Mouse (Mus musculus) left cerebral cortex, postnatal 10 days (tissue): ENCODE results near the gene Lrrc20. TPM values are rescaled to one million over a fixed set of nuclear protein-coding genes. Genes with fewer than 3 reads are reported as not detected.

Source experiments
- DNase-seq, 2 experiments: peaks; one replicate each; pipeline ENCODE4 v3.0.0; 2021 to 2022; ENCODE audit warnings: low spot score in 2 of 2, mixed read lengths in 1 of 2; ENCODE audit errors: extremely low spot score in 1 of 2
- intact Hi-C: fragments of 180-260 bp; cut with DNase I; formaldehyde crosslinking; loops from one replicate; pipeline ENCODE4 v1.15.1; 2025
- total RNA-seq, 2 experiments: library from RNA; stranded (reverse); gene quantifications; 2 replicates each; pipeline ENCODE4 v1.2.3; 2021

Gene Lrrc20
- total RNA-seq, 2 experiments from 2014 or later = 13.2 to 15.0 TPM

DNA sequence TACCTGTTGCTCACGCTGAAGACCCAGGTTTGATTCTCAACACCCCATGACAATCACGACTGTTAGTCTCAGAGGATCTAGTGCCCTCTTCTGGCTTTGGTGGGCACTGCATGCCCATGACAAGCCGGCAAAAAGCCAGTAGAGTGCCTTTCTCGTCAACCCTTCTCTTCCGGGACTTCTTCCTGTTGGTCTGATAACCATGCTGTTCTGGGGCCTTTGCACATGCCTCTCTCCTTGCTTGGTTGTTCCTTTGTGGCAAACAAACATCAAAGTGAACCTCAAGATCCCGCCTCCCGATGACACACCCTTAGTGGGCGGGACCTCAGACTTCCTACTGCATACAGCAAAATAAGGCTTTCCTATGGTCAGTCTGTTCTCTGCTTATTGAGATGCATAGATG, 9.4 kb upstream of the Lrrc20 start:
- DNase-seq = no peak
- intact Hi-C loops = no loop called here

GRCm38 (mm10) chr10:61466873-61467272, 8.7 kb upstream of the Lrrc20 start:
- intact Hi-C loops = no loop called here
- DNase-seq = no peak

GRCm38 (mm10) chr10:61468900-61469299, 6.7 kb upstream of the Lrrc20 start:
- intact Hi-C loops = no loop called here
- DNase-seq = no peak

DNA sequence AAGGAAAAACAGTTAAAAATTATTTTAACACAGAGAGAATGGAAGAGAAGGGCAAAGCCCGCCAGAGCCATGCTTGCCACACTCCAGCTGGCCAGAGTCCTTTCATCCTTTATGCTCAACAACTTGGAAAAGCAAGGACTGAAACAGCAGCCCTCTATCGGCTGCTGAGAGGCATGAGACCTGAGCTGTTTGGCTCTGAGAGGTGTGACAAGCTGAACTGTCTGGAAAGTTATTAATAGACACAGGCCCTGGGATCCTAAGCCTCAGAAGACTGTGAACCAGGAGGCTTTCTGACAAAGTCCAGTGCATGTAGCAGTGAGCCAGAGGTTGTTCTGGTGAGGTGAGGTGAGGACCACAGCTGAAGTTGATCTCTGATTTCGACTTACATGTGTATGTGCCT, 2.0 kb upstream of the Lrrc20 start:
- no peak for DNase-seq
- intact Hi-C loops = no loop called here

GRCm38 (mm10) chr10:61474344-61474743, 1.3 kb upstream of the Lrrc20 start:
- intact Hi-C loops = no loop called here
- DNase-seq = no peak

GRCm38 (mm10) chr10:61476440-61477165, 1.0 kb downstream of the Lrrc20 start:
- no peak for DNase-seq
- intact Hi-C loops = no loop called here

DNA sequence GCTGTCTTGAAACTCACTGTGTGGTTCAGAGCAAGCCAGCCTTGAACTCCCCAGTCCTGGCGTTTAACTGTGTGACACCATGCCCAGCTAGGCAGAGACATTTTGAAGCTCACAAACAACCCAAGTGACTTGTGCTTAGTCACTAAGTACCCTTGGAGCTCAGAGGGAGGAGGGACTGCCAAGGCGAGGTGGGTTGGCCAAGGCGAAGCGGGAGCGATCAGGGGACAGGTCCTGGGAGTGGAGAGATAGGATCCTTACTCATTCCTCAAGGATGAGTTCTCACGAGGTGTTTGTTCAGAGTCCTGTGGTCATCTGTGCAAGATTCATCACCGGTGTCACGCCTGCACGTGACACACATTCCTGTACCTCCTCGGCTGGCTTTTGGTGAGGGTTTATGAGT, 3.9 kb downstream of the Lrrc20 start:
- intact Hi-C loops = no loop called here
- no peak for DNase-seq

DNA sequence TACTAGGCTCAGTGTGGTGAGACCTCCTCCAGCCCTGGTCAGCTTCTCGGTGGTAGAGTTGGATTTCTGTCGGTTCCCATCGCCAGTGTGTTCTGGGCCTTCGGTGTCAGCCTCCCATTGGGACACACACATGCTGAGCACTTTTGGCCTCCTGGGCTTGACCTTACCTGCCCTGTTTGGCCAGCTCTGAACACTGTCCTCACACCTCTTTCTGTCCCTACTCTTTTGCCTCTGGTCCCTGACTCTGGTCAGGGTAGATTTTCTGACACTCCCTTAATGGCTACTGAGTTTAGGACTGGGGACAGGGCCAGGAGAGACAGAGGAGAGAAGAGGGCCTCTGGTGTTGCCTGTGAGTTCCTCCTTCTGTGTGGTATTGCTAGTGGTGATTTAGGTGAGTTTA, 4.3 kb downstream of the Lrrc20 start:
- intact Hi-C loops = no loop called here

DNA sequence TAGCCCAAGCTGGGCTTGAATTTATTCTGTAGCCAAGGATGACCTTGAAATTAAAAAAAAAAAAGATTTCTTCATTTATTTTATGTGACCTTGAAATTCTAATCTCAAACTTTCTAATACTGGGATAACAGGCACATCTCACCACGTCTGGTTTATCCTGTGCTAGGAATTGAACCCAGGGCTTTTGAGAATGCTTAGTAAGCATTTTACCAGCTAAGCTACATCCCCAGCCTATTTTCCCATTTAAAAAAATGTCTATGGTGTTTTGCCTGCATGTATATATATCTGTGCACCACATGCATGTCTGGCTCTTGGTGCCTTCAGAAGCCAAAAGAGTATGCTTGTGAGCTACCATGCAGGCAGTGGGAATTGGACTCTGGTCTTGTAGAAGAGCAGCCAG, 4.9 kb downstream of the Lrrc20 start:
- intact Hi-C loops = no loop called here
- no peak for DNase-seq

More for the DNA sequence above, 4.3 kb downstream of the Lrrc20 start:
- DNase-seq = no peak

DNA sequence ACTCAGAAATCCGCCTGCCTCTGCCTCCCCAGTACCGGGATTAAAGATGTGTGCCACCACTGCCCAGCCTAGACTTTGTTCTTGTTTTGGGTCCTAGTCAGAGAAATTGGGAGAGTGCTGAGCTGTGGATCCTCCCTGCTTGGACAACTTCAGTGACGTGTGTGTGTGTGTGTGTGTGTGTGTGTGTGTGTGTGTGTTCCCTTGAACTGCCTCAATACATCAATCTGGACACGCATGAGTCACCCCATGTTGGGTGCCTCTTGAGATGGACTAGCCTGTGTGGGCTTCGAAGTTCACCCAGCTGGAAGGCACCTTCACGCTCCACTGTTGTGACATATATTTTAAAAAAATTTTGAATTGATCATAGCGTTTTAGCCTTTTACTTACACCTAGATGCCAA, 7.2 kb downstream of the Lrrc20 start:
- no peak for DNase-seq
- intact Hi-C loops = no loop called here

DNA sequence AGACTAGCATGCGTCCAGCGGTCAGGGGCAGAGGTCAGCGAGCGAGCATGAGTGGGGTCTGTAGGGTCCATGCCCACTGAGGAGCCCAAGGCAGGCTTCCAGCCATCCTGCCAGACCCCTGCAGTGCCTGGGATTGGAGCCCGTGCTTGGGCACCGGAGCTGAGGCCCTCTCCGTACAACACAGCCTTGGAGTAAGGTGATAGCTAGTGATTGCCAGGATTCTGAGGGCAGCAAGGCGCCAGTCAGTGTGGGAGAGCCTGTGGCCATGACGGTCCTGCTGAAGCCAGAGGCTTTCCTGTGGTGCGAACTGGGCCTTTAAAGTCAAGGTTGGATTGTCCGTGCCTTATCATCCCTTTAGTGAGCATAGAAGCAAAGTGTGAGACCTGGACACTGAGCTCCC, 9.2 kb downstream of the Lrrc20 start:
- intact Hi-C loops = no loop called here
- DNase-seq = no peak

DNA sequence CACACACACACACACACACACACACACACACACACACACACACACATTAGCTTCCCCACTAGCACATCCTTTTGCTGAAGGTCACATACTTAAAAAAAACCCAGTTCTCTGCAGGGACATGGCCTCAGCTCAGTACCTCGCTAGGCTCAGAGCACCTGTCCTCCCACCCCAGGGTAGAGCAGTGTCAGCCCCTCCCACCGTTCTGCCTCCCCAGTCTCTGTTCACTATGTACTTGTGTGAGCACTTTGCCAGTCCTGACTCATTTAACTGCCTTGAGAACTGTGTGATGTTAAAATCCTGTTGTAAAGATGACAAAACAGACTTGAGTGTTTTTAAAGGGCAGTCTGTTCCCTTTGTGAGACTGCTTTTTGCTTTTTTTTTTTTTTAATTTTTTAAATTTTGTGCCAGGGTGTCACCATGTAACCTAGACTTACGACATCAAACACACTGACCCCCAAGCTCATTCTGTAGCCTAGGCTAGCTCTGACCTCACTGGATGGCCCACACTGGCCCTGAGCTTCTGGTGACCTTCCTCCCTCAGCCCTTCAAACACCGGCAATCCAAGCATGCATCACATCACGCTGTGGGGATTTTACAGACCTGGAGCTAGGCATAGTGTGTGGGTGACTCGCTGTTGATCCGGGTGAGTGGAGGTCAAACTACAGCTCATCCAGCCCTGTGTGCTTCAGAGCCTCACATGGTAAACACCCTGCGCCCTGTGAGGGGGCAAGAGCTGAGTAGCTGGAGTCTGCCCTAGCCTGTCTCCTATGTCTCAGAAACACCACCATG, 11.1 kb downstream of the Lrrc20 start:
- intact Hi-C loops = no loop called here
- no peak for DNase-seq

- no peak for DNase-seq
- intact Hi-C loops = no loop called here
Measured at GRCm38 (mm10) chr10:61488522-61489110, 13.0 kb downstream of the Lrrc20 start.

DNA sequence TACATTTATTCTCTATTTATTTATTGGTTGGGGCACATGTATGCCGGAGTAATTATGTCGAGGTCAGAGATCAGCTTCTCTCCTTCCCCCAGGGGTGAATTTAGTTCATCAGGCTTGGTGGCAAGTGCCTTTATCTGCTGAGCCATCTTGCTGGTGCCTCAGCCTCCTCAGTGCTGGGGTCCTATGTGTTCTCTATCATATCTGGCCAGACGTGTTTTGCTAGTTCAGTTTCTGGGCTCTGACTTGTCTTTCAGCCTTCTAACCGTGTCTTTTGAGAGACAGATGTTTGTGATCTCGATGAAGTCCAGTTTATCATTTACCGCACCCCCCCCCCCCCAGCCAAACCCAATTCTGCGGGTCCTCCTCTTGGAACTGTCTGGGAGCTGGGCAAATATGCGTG, 16.0 kb downstream of the Lrrc20 start:
- intact Hi-C loops = no loop called here
- no peak for DNase-seq

GRCm38 (mm10) chr10:61492040-61492439, 16.4 kb downstream of the Lrrc20 start:
- intact Hi-C loops = loop anchor here (2.0 kb wide), 1 partner anchor 111 kb away; no protein-coding TSS in a partner anchor
- peak; percentile 48 to 86 for DNase-seq

DNA sequence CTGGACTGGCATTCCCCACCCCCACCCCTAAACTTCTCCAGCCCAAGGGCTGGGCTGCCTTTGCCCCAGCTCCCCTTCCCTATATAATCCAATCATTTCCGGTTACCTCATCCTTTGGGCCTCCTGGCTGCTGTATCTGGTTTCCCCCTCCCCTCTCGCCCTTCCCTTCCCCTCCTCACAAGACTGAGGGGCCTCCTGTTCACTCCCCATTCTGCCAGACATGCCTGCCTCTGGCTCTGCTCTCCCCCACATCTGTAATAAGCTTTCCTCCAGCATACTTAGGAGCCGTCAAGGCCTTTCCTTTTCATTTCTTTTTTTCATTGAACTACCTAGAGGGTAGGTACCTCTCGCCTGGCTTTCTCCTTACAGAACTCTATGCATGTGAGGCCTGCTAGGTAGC, 19.9 kb downstream of the Lrrc20 start:
- no peak for DNase-seq
- intact Hi-C loops = loop anchor here (5.0 kb wide), 1 partner anchor 162 kb away; no protein-coding TSS in a partner anchor

DNA sequence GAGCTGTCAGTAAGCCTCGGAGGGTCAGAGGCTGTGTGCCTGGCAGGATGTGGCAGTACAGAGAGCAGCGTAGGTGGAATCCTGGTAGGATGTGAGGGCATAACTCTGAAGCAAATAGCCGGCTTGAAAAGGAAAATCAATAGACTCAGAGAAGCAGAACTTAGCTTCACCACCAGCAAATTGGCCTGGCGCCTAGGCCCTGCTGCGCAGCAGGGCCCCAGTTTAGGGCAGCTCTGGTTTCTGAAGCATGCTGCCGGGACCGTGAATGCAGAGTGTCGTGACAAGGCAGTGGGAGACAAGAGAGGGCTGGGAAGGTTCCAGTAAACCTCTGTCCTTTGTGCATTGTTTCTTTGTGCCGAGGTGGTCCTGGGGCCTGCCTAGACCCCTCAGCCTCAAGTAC, 20.6 kb downstream of the Lrrc20 start:
- peak in 1 of 2 experiments; percentile 26 for DNase-seq
- intact Hi-C loops = loop anchor here (5.0 kb wide), 1 partner anchor 161 kb away; no protein-coding TSS in a partner anchor

DNA sequence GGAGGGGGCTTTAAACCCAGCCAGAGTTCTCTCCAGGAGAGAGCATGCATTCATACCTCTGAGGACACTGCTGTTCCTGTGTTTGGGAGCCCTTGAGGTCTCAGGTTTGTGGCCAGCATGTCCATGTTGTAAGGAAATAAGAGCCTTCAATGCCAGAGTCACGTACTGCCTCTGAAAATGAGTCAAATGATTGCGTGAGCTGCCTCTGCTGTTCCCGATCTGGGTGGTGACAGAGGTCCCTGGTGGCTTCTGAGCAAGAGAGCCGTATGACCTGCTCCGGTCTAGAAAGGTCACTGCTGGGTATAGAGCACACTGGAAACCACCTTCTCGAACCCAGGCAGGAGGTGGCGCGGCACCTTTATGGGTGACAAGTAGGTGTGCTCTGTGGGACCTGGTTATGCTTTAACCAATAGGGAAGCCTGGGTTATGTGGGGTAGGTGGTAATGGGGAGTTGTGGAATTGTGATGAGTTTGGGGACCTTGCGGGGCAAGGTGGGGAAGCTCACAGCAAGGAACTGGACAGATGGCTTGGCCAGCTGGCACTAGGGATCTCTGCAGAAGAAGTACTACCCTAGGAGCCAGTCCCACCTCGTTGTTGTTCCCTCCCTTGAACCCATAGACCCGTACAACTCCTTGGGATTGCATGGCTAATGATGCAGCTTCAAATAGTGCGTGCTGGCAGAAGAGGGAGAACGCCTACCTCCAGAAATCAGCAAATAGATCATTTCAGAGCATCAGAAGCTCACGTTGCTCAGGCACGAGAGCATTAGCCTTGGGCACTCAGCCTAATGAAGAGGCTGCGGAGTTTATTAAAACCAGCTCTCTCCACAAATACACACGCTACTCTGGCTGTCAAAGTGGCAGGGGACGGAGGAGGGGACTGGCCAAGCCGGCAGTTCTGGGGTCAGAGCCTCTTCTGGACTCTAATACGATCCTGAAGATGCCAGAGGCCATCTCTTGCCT, 24.2 kb downstream of the Lrrc20 start:
- intact Hi-C loops = loop anchor here (5.0 kb wide), 1 partner anchor 158 kb away; no protein-coding TSS in a partner anchor
- DNase-seq = peak in 1 of 2 experiments; percentile 12

- intact Hi-C loops = no loop called here
- DNase-seq = peak in 1 of 2 experiments; percentile 7
Measured at GRCm38 (mm10) chr10:61500756-61501155, 25.2 kb downstream of the Lrrc20 start.
